Mouse (Mus musculus): ENCODE measurements around the gene Mlf2. TPM values are rescaled to one million over a fixed set of nuclear protein-coding genes. Genes with fewer than 3 reads are reported as not detected.
A peak's percentile ranks its signal among the peaks of the same experiment; 100 is the strongest.

The Mlf2 gene
- polyA plus RNA-seq, 1 experiment from 2014 or later, result 391 TPM

DNA sequence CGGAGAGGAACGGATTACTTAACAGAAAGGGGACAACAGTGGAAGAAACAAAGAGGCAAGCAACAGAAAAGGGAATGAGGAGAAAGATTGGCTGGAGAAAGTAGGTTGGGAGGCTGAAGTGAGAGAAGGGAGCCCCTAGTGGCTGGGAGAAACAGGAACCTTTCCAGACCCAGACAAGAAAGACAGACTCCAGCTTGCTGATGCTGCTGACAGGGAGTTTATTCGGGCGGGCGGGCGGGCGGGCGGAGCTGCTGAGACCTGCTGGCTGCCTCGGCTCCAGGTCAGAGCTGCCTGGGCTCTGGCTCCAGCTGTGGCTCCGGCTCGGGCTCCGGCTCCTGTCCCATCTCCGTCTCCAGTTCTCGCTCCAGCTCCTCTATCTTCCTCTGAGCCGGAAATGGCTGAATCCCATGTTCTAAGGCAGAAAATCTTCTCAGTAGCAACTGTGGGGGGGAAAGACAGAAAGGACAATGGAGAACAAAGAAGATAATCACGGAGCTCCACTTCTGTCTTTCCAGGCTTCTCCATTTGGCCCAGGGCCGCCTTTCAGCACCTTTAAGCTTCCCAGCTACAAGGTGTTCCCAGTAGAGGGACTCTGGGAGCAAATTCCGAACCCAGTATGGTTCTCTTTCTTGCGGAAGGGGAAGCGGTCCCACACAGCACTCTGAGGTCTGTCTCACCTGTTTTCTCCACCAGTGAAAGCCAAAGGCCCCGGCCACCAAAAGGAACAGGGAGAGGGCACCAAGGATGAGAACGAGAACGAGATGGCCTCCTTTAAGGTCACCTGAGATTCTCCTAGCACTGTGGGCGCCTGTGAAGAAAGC, 26.8 kb upstream of the Mlf2 start:
- Histone ChIP-seq H3K4me1 (ENCODE audit: control insufficient read depth, insufficient read depth, low read length) (peaks cover 3% of the 10 kb centered on the region; the same call in 1 of the 2 replicates), H3K9me3 (replicated peaks; ENCODE audit: control insufficient read depth, low read length) (no peaks in the 10 kb centered on the region), H3K27ac (replicated peaks; ENCODE audit: low read depth, low read length) (peak overlapping the region; percentile 92), H3K36me3 (replicated peaks; ENCODE audit: control insufficient read depth, insufficient read depth, low read depth, low read length) (no peaks in the 10 kb centered on the region), H3K9ac (replicated peaks; ENCODE audit: low read length) (peak overlapping the region; percentile 82), H3K4me2 (ENCODE audit: low read depth, low read length) (peak overlapping the region; percentile 77), H3K27me3 (ENCODE audit: control insufficient read depth, insufficient read depth, low read length) (no peaks in the 10 kb centered on the region), H3K4me3 (ENCODE audit: low read depth, low read length) (peak overlapping the region; percentile 41)
- WGBS, result 8% methylated on average over 24 of the region's 24 CpGs
- ATAC-seq (replicated peaks; ENCODE audit: insufficient number of reproducible peaks, low FRiP score, low TSS enrichment, low read depth) (peak; percentile 50), DNase-seq (ENCODE audit: low spot score) (peak; percentile 85)

DNA sequence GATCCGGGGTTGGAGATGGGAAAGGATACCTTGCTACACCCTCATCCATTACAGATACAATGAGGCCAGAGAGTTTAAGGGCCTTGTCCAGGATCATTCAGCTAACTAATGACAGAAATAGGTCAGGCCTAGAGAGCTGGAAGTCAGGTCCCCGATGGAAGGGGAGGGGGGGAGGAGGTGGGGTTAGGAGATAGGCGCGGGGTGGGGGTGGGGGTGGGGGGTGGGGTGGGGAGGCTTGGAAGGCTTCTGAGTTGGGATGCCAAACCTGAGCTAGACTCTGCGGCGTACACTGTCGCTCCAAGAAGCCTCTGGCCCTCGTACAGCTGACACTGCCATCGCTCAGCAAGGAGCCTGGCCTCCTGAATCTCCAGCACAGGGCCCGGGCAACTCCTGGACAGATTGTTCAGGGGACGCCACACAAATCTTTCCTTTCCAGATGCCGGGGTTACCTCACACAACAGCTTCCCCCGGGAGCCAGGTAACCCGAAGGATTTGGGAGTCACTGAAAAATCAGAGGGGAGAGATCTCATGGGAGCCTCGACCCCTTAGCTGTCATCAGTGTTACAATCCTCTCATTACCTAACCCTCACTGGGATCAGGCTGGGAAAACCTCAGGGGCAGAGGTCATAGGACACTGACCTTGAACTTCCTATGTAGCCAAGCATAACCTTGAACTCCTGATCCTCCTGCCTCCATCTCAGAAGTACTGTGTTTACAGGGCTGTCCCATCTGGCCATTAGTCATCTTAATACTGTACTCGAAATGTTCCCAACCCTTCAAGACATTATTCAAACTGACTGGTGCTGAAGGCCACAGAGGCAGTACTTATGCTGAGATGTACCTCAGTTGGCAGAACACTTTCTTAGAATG, 26.0 kb upstream of the Mlf2 start:
- peak overlapping the region; percentile 77 for H3K4me2 ChIP-seq (ENCODE audit: low read depth, low read length)
- ATAC-seq (replicated peaks; ENCODE audit: insufficient number of reproducible peaks, low FRiP score, low TSS enrichment, low read depth), result no peak
- H3K36me3 ChIP-seq (replicated peaks; ENCODE audit: control insufficient read depth, insufficient read depth, low read depth, low read length), result no peaks in the 10 kb centered on the region
- DNase-seq (ENCODE audit: low spot score), result no peak
- 30% methylated on average over 16 of the region's 16 CpGs for WGBS
- peak overlapping the region; percentile 92 for H3K27ac ChIP-seq (replicated peaks; ENCODE audit: low read depth, low read length)
- peaks cover 3% of the 10 kb centered on the region; the same call in 1 of the 2 replicates for H3K4me1 ChIP-seq (ENCODE audit: control insufficient read depth, insufficient read depth, low read length)
- H3K9ac ChIP-seq (replicated peaks; ENCODE audit: low read length), result peak overlapping the region; percentile 82
- peak overlapping the region; percentile 41; the same call in 1 of the 2 replicates for H3K4me3 ChIP-seq (ENCODE audit: low read depth, low read length)
- H3K9me3 ChIP-seq (replicated peaks; ENCODE audit: control insufficient read depth, low read length), result no peaks in the 10 kb centered on the region
- H3K27me3 ChIP-seq (ENCODE audit: control insufficient read depth, insufficient read depth, low read length), result no peaks in the 10 kb centered on the region

- Histone ChIP-seq H3K27ac (replicated peaks; ENCODE audit: low read depth, low read length) (no peak overlapping the region), H3K9me3 (replicated peaks; ENCODE audit: control insufficient read depth, low read length) (no peaks in the 10 kb centered on the region), H3K27me3 (ENCODE audit: control insufficient read depth, insufficient read depth, low read length) (no peaks in the 10 kb centered on the region), H3K4me1 (ENCODE audit: control insufficient read depth, insufficient read depth, low read length) (peaks cover 3% of the 10 kb centered on the region; the same call in 1 of the 2 replicates), H3K4me2 (ENCODE audit: low read depth, low read length) (no peak overlapping the region), H3K9ac (replicated peaks; ENCODE audit: low read length) (no peak overlapping the region), H3K4me3 (ENCODE audit: low read depth, low read length) (no peak overlapping the region), H3K36me3 (replicated peaks; ENCODE audit: control insufficient read depth, insufficient read depth, low read depth, low read length) (no peaks in the 10 kb centered on the region)
- WGBS, result 86% methylated on average over 1 of the region's 1 CpGs
- ATAC-seq (replicated peaks; ENCODE audit: insufficient number of reproducible peaks, low FRiP score, low TSS enrichment, low read depth), result no peak
- no peak for DNase-seq (ENCODE audit: low spot score)
Observed at GRCm38 (mm10) chr6:124907767-124908166, 23.4 kb upstream of the Mlf2 start.

GRCm38 (mm10) chr6:124910032-124910431, 21.2 kb upstream of the Mlf2 start:
- Histone ChIP-seq H3K4me2 (ENCODE audit: low read depth, low read length) (peak overlapping the region; percentile 38), H3K27ac (replicated peaks; ENCODE audit: low read depth, low read length) (no peak overlapping the region), H3K4me1 (ENCODE audit: control insufficient read depth, insufficient read depth, low read length) (no peaks in the 10 kb centered on the region; the same call in 1 of the 2 replicates), H3K9me3 (replicated peaks; ENCODE audit: control insufficient read depth, low read length) (no peaks in the 10 kb centered on the region), H3K27me3 (ENCODE audit: control insufficient read depth, insufficient read depth, low read length) (no peaks in the 10 kb centered on the region), H3K9ac (replicated peaks; ENCODE audit: low read length) (peak overlapping the region; percentile 56), H3K4me3 (ENCODE audit: low read depth, low read length) (peak overlapping the region; percentile 20; the same call in 1 of the 2 replicates), H3K36me3 (replicated peaks; ENCODE audit: control insufficient read depth, insufficient read depth, low read depth, low read length) (peaks cover 5% of the 10 kb centered on the region; the same call in 1 of the 2 replicates)
- DNase-seq (ENCODE audit: low spot score) (peak; percentile 47), ATAC-seq (replicated peaks; ENCODE audit: insufficient number of reproducible peaks, low FRiP score, low TSS enrichment, low read depth) (no peak)
- WGBS, result 2% methylated on average over 32 of the region's 32 CpGs

DNA sequence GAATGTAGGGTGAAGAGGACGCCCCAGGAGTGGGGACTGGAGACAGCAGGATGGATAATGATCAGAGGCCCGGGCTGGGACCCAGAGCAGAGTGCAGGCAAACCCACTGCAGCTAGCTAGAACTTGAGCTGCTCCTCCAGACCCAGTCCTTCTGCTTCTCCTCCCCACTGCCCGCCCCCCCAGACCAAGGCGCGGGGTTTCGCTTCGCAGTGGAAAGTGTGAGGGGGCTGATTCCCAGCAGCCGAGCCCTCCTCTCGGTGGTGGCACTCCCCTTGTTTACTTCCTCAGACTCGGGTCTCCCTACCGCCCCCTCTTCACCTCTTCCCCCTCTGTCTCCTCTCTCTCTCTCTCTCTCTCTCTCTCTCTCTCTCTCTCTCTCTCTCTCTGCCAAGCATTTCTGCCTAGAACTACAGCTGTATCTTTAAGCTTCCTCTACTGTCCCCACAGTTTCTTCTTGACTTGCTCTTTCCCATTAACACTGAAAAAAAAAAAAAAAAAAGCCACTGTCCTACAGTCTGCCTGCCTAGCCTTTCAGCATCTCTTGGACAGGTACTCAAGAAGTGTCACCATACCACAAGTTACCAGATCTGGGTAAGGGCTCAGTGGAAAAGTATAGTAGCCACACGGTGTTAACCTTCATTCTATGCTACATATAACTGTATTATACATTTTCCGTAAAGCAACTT, 19.5 kb upstream of the Mlf2 start, which contains the start of gene Lag3:
Gene Lag3 (minus strand): TSS at position 173 of the 686 bp plus-strand sequence.
- no peak within 1 kb of the TSS for H3K4me2 ChIP-seq (ENCODE audit: low read depth, low read length)
- peaks cover 6% of the 10 kb centered on the region for H3K4me1 ChIP-seq (ENCODE audit: control insufficient read depth, insufficient read depth, low read length)
- no peaks in the 10 kb centered on the region for H3K9me3 ChIP-seq (replicated peaks; ENCODE audit: control insufficient read depth, low read length)
- ATAC-seq (replicated peaks; ENCODE audit: insufficient number of reproducible peaks, low FRiP score, low TSS enrichment, low read depth), result no peak
- no peaks in the 10 kb centered on the region for H3K27me3 ChIP-seq (ENCODE audit: control insufficient read depth, insufficient read depth, low read length)
- H3K9ac ChIP-seq (replicated peaks; ENCODE audit: low read length), result no peak within 1 kb of the TSS
- 19% methylated on average over 13 of the region's 13 CpGs for WGBS
- no peak within 1 kb of the TSS for H3K4me3 ChIP-seq (ENCODE audit: low read depth, low read length)
- DNase-seq (ENCODE audit: low spot score), result no peak
- H3K36me3 ChIP-seq (replicated peaks; ENCODE audit: control insufficient read depth, insufficient read depth, low read depth, low read length), result peaks cover 5% of the 10 kb centered on the region; the same call in 1 of the 2 replicates
- H3K27ac ChIP-seq (replicated peaks; ENCODE audit: low read depth, low read length), result no peak within 1 kb of the TSS

DNA sequence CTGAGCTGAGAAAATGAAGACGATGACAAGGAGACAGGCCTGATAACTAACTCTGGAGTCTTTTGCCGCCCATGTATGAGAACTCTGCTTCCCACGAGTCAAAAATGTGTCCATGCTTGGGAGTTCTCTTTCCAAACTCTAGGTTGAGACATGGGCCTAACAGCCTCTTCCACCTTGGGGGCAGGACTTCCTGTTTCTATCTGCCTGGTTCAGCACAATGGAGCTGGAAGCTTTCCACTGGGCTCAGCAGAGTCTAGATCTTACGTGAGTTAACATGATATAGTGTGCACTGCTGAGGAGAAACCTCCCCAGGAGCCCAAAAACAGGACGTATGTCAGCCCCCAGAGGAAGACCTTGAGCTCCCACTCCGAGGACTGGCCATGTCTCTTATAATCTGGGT, 18.0 kb upstream of the Mlf2 start:
- Histone ChIP-seq H3K27ac (replicated peaks; ENCODE audit: low read depth, low read length) (no peak overlapping the region), H3K36me3 (replicated peaks; ENCODE audit: control insufficient read depth, insufficient read depth, low read depth, low read length) (peaks cover 5% of the 10 kb centered on the region; the same call in 1 of the 2 replicates), H3K4me1 (ENCODE audit: control insufficient read depth, insufficient read depth, low read length) (peaks cover 6% of the 10 kb centered on the region), H3K9me3 (replicated peaks; ENCODE audit: control insufficient read depth, low read length) (no peaks in the 10 kb centered on the region), H3K27me3 (ENCODE audit: control insufficient read depth, insufficient read depth, low read length) (no peaks in the 10 kb centered on the region), H3K9ac (replicated peaks; ENCODE audit: low read length) (no peak overlapping the region), H3K4me2 (ENCODE audit: low read depth, low read length) (no peak overlapping the region), H3K4me3 (ENCODE audit: low read depth, low read length) (no peak overlapping the region)
- ATAC-seq (replicated peaks; ENCODE audit: insufficient number of reproducible peaks, low FRiP score, low TSS enrichment, low read depth) (no peak), DNase-seq (ENCODE audit: low spot score) (no peak)
- 72% methylated on average over 6 of the region's 6 CpGs for WGBS

- ATAC-seq (replicated peaks; ENCODE audit: insufficient number of reproducible peaks, low FRiP score, low TSS enrichment, low read depth) (no peak), DNase-seq (ENCODE audit: low spot score) (no peak)
- Histone ChIP-seq H3K36me3 (replicated peaks; ENCODE audit: control insufficient read depth, insufficient read depth, low read depth, low read length) (peaks cover 5% of the 10 kb centered on the region; the same call in 1 of the 2 replicates), H3K9me3 (replicated peaks; ENCODE audit: control insufficient read depth, low read length) (no peaks in the 10 kb centered on the region), H3K27me3 (ENCODE audit: control insufficient read depth, insufficient read depth, low read length) (no peaks in the 10 kb centered on the region), H3K4me3 (ENCODE audit: low read depth, low read length) (no peak overlapping the region), H3K4me2 (ENCODE audit: low read depth, low read length) (no peak overlapping the region), H3K4me1 (ENCODE audit: control insufficient read depth, insufficient read depth, low read length) (peaks cover 6% of the 10 kb centered on the region), H3K9ac (replicated peaks; ENCODE audit: low read length) (no peak overlapping the region), H3K27ac (replicated peaks; ENCODE audit: low read depth, low read length) (no peak overlapping the region)
- 60% methylated on average over 14 of the region's 14 CpGs for WGBS
Observed at GRCm38 (mm10) chr6:124913721-124914285, 17.4 kb upstream of the Mlf2 start.
